Mouse (Mus musculus) stomach, postnatal 0 days (tissue): ENCODE data around the gene Serinc5.

ENCODE experiments used
- CTCF ChIP-seq: IDR thresholded peaks from 2 replicates; pipeline ENCODE4 v1.5.1; 2016; ENCODE audit warnings: antibody characterized with exemption, low read depth, mild to moderate bottlenecking, moderate library complexity
- EP300 ChIP-seq: optimal IDR thresholded peaks from 2 replicates; pipeline ENCODE3; 2016; ENCODE audit warnings: antibody characterized with exemption

- TF ChIP-seq CTCF (no peak), EP300 (no peak)
These were observed 15.8 kb downstream of the Serinc5 start for GRCm38 (mm10) chr13:92626725-92627124.
